Mouse (Mus musculus): ENCODE measurements around the gene Hcfc1. TPM values are rescaled to one million over a fixed set of nuclear protein-coding genes. Genes with fewer than 3 reads are reported as not detected.

Hcfc1 gene
- polyA plus RNA-seq, 1 experiment from 2014 or later, result 59.4 TPM

DNA sequence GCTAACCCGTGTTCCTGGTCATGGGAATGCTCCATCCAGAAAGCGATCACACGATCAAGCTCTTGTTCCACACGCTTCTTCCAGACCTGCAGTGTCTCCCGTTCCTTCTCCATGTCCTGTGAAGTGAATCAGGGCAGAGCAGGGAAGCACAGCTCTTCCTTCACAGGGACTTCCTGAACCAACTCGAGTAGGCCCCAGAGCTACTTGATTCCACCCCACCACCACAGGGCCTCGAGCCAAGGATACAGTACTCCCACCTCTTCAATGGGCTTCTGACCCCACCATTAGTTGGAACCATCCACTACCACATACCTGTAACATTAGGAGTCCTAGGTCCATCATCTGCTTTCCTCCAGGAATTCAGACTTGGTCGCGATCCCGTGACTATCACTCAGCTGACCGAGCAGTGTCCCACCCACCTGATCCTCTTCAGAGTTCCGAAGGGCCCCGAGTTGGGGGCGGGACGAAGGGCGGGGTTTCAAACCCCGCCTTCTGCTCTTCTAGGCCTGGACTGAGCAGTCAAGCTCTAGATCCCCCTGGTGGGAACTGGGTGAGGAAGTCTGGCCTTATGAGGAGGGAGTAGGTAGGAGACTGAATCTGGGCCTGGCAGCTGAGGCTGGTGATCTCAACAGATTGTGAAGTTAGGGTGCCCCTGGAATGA is 35.6 kb downstream of the Hcfc1 start, which contains the start of gene Renbp:
Gene Renbp (minus strand): TSS at position 449 of the 661 bp plus-strand sequence.
- no peaks in the 10 kb centered on the region for H3K27me3 ChIP-seq
- H3K9ac ChIP-seq, result no peak within 1 kb of the TSS
- H3K4me1 ChIP-seq, result no peaks in the 10 kb centered on the region
- WGBS, result 39% methylated on average over 17 of the region's 17 CpGs
- no peaks in the 10 kb centered on the region for H3K9me3 ChIP-seq (replicated peaks)
- no peak within 1 kb of the TSS for H3K27ac ChIP-seq
- ATAC-seq, result peak; percentile 53; the same call in 1 of the 2 replicates
- peak within 1 kb of the TSS; percentile 32 for H3K4me2 ChIP-seq
- no peak within 1 kb of the TSS for H3K4me3 ChIP-seq
- H3K36me3 ChIP-seq (ENCODE audit: poor library complexity, severe bottlenecking), result no peaks in the 10 kb centered on the region

DNA sequence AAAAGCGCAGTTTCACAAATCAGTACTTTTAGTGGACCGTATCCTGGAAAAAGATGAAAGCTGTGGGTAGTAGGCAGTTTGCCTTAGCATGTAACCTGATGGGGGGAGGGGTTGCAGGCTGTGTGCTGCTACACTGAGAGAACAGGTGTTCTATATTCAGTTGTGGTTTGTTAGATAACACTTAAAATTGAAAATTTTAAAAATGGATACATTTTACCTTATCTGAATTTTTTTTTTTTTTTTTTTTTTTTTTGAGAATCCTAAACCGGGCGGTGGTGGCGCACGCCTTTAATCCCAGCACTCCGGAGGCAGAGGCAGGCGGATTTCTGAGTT is 43.6 kb downstream of the Hcfc1 start:
- Histone ChIP-seq H3K9ac (peak overlapping the region; percentile 54), H3K4me3 (peak overlapping the region; percentile 56), H3K4me1 (peaks cover 8% of the 10 kb centered on the region), H3K4me2 (peak overlapping the region; percentile 67), H3K36me3 (ENCODE audit: poor library complexity, severe bottlenecking) (peaks cover 25% of the 10 kb centered on the region; the same call in 1 of the 2 replicates), H3K27ac (no peak overlapping the region), H3K27me3 (no peaks in the 10 kb centered on the region), H3K9me3 (replicated peaks) (no peaks in the 10 kb centered on the region)
- 80% methylated on average over 8 of the region's 8 CpGs for WGBS
- no peak for ATAC-seq

DNA sequence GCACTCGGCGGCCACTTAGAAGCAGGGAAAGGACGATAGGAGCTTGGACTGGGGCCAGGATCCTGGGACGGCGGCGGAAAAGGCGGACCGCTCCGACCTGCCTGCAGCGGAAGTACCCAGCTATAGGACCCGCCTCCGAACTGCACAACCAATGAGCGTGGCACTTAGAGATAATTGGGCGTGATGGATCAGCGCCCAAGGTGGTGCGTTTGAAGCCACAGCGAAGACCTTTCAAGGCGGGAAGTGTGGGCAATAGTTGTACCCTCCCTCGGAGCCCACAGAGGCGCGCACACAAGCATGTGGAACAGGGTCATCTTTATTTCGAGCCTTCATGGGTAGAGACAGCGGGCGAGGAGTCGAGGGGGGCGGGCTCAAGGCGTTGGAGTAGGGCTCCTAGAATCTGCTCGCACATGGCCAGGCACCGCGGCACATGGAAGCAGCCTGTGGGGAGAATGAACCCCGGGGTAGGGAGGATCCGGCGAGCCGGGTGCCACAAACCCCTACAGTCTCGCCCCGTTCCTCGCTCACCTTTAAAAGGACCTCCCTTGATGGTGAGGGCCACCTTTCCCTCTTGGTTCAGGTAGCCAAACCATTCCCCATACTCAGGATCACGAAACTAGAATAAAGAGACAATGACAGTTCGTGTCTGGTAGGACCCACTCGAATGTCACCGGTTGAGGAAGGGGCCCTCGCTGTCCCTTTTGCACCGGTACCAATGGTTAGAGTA is 44.2 kb downstream of the Hcfc1 start, which contains the start of the genes Arhgap4 and Naa10:
Gene Arhgap4 (minus strand): TSS at position 48 of the 727 bp plus-strand sequence.
Gene Naa10 (minus strand): TSS at position 122 of the 727 bp plus-strand sequence.
- no peaks in the 10 kb centered on the region for H3K27me3 ChIP-seq
- 27% methylated on average over 41 of the region's 43 CpGs for WGBS
- H3K27ac ChIP-seq, result peak within 1 kb of the TSS; percentile 69
- H3K9me3 ChIP-seq (replicated peaks), result no peaks in the 10 kb centered on the region
- peak within 1 kb of the TSS; percentile 75 for H3K9ac ChIP-seq
- H3K36me3 ChIP-seq (ENCODE audit: poor library complexity, severe bottlenecking), result peaks cover 30% of the 10 kb centered on the region; the same call in 1 of the 2 replicates
- ATAC-seq, result peak; percentile 99
- H3K4me3 ChIP-seq, result peak within 1 kb of the TSS; percentile 56
- H3K4me1 ChIP-seq, result peaks cover 8% of the 10 kb centered on the region
- peak within 1 kb of the TSS; percentile 67 for H3K4me2 ChIP-seq

GRCm38 (mm10) chrX:73921285-73921822 is 44.8 kb downstream of the Hcfc1 start:
- Histone ChIP-seq H3K9me3 (replicated peaks) (no peaks in the 10 kb centered on the region), H3K4me3 (peak overlapping the region; percentile 56), H3K36me3 (ENCODE audit: poor library complexity, severe bottlenecking) (peaks cover 35% of the 10 kb centered on the region; the same call in 1 of the 2 replicates), H3K4me2 (peak overlapping the region; percentile 67), H3K27ac (peak overlapping the region; percentile 61), H3K27me3 (no peaks in the 10 kb centered on the region), H3K9ac (peak overlapping the region; percentile 75), H3K4me1 (peaks cover 8% of the 10 kb centered on the region)
- peak; percentile 58 for ATAC-seq
- WGBS, result 28% methylated on average over 34 of the region's 34 CpGs

GRCm38 (mm10) chrX:73918631-73919030 is 47.5 kb downstream of the Hcfc1 start:
- H3K27me3 ChIP-seq, result no peaks in the 10 kb centered on the region
- H3K27ac ChIP-seq, result no peak overlapping the region
- no peak overlapping the region for H3K9ac ChIP-seq
- H3K4me2 ChIP-seq, result no peak overlapping the region
- peaks cover 11% of the 10 kb centered on the region for H3K4me1 ChIP-seq
- H3K36me3 ChIP-seq (ENCODE audit: poor library complexity, severe bottlenecking), result peaks cover 35% of the 10 kb centered on the region; the same call in 1 of the 2 replicates
- no peaks in the 10 kb centered on the region for H3K9me3 ChIP-seq (replicated peaks)
- no peak for ATAC-seq
- 90% methylated on average over 5 of the region's 5 CpGs for whole genome bisulfite sequencing
- no peak overlapping the region for H3K4me3 ChIP-seq

DNA sequence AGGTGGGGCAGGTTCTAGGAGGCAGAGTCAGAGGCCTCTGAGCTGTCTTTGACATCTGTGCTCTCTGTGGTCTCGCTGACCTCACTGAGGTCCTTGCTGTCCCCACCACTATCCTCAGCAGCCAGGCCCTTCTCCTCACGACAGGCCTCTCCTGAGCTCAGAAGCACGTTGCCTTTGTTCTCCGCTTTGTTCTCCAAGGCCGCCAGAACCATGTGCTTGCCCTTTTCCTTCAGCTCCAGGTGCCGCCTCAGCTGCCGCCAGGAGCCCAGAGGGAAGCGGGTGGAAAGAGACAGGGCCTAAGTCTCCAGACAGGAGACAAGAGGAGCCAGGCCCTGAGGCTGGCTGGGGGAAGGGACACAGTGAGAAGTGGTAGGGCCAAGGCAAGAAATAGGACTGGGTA is 49.2 kb downstream of the Hcfc1 start:
- no peak overlapping the region for H3K9ac ChIP-seq
- H3K36me3 ChIP-seq (ENCODE audit: poor library complexity, severe bottlenecking), result peaks cover 35% of the 10 kb centered on the region; the same call in 1 of the 2 replicates
- no peaks in the 10 kb centered on the region for H3K27me3 ChIP-seq
- WGBS, result 71% methylated on average over 8 of the region's 8 CpGs
- no peak overlapping the region for H3K4me2 ChIP-seq
- no peak overlapping the region for H3K4me3 ChIP-seq
- H3K9me3 ChIP-seq (replicated peaks), result no peaks in the 10 kb centered on the region
- H3K27ac ChIP-seq, result no peak overlapping the region
- H3K4me1 ChIP-seq, result peaks cover 11% of the 10 kb centered on the region
- ATAC-seq, result no peak

DNA sequence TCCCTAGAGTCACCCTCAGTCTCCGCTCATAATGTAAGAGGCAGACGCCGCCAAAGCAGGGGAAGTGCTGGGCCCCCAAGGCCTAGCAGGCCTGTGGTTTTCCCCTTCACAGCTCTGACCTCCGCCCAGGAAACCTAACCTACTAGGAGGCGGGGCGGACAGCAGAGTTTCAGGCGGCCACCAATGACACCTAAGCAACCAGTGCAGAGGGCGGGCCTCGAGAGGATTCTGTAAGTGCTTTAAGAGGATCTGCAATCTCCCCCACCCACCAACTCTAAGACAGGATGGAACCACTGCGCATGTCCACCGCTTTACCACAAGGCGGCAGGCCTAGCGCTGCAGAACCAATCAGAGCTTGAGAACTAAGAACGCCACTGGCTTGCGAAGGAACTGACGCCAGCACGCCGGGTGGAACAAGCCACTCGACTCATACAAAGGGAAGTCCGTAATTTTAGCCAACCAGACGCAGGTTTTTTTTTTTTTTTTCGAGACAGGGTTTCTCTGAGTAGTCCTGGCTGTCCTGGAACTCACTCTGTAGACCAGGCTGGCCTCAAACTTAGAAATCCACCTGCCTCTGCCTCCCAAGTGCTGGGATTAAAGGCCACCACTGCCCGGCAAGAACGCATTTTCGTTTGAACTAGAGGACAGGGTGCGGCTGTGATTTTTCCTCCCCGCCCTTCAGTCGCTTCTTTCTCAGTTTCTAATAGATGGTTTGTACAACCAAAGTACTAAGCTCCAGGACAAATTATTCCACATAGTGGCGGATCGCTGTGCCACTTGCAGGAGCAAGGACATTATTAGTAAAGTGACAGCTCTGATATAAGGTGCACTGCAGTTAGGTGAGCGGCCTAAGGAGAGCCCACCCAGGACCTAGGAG is 51.1 kb downstream of the Hcfc1 start:
- Histone ChIP-seq H3K9ac (0 out of 2 replicates have a peak overlapping the region, but pooled peaks have one; percentile 26), H3K4me3 (peak overlapping the region; percentile 19), H3K27me3 (no peaks in the 10 kb centered on the region), H3K27ac (peak overlapping the region; percentile 75), H3K4me2 (peak overlapping the region; percentile 51), H3K9me3 (replicated peaks) (no peaks in the 10 kb centered on the region), H3K4me1 (peaks cover 8% of the 10 kb centered on the region; the same call in 1 of the 2 replicates), H3K36me3 (ENCODE audit: poor library complexity, severe bottlenecking) (peaks cover 35% of the 10 kb centered on the region; the same call in 1 of the 2 replicates)
- peak; percentile 97 for ATAC-seq
- WGBS, result 24% methylated on average over 31 of the region's 31 CpGs

GRCm38 (mm10) chrX:73911588-73911987 is 54.6 kb downstream of the Hcfc1 start:
- H3K27ac ChIP-seq, result no peak overlapping the region
- WGBS, result 83% methylated on average over 2 of the region's 2 CpGs
- H3K36me3 ChIP-seq (ENCODE audit: poor library complexity, severe bottlenecking), result 0 out of 2 replicates have a peak, but pooled peaks cover under 1% of the 10 kb centered on the region
- H3K4me1 ChIP-seq, result peaks cover 6% of the 10 kb centered on the region; the same call in 1 of the 2 replicates
- no peak overlapping the region for H3K4me2 ChIP-seq
- no peaks in the 10 kb centered on the region for H3K9me3 ChIP-seq (replicated peaks)
- ATAC-seq, result no peak
- no peaks in the 10 kb centered on the region for H3K27me3 ChIP-seq
- no peak overlapping the region for H3K9ac ChIP-seq
- H3K4me3 ChIP-seq, result no peak overlapping the region

DNA sequence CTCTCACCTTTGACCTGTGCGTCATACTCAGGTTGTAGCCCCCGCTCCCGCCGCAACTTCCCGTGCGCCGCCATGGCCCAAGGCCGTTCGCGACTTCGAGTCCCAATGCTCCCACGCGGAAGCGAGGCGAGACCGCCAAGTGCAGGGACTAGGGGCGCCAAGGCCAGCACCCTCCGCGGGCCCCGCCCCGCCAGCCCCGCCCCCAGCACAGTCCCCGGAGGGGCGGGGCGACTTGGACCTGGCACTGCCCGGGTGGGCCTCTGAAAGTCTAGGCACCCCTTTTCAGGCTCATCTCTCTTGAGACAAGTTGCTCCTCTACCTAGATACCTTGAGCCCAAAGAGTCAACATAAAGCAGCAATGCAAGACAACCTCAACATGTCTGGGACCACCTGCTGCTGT is 55.0 kb downstream of the Hcfc1 start:
- Histone ChIP-seq H3K36me3 (ENCODE audit: poor library complexity, severe bottlenecking) (no peaks in the 10 kb centered on the region), H3K4me2 (peak overlapping the region; percentile 49), H3K27me3 (no peaks in the 10 kb centered on the region), H3K9ac (no peak overlapping the region), H3K27ac (no peak overlapping the region), H3K4me1 (peaks cover 6% of the 10 kb centered on the region; the same call in 1 of the 2 replicates), H3K4me3 (no peak overlapping the region), H3K9me3 (replicated peaks) (no peaks in the 10 kb centered on the region)
- no peak for ATAC-seq
- 22% methylated on average over 21 of the region's 26 CpGs for WGBS

DNA sequence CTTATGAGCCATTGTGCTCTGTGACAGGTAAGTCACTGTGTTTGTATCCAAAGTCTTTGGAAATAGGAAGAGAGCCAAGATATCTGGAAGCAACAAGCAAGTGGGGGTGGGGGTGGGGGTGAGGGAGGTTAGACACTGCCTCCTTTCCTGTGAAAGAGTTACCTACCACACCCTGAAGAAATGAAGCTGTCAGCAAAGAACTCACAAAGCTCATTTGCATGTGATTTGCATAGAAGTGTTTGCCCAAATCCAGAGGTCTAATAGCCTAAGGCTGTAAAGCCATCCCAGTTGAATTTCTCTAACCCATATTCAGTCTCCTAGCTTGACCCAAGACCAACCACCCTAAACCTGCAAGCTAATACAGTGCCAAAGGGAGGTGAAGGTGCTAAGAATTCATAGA is 55.7 kb downstream of the Hcfc1 start:
- H3K27me3 ChIP-seq, result no peaks in the 10 kb centered on the region
- H3K27ac ChIP-seq, result no peak overlapping the region
- H3K4me2 ChIP-seq, result no peak overlapping the region
- no peaks in the 10 kb centered on the region for H3K9me3 ChIP-seq (replicated peaks)
- H3K9ac ChIP-seq, result no peak overlapping the region
- no peaks in the 10 kb centered on the region for H3K36me3 ChIP-seq (ENCODE audit: poor library complexity, severe bottlenecking)
- H3K4me3 ChIP-seq, result no peak overlapping the region
- H3K4me1 ChIP-seq, result peaks cover 6% of the 10 kb centered on the region; the same call in 1 of the 2 replicates
- no peak for ATAC-seq

DNA sequence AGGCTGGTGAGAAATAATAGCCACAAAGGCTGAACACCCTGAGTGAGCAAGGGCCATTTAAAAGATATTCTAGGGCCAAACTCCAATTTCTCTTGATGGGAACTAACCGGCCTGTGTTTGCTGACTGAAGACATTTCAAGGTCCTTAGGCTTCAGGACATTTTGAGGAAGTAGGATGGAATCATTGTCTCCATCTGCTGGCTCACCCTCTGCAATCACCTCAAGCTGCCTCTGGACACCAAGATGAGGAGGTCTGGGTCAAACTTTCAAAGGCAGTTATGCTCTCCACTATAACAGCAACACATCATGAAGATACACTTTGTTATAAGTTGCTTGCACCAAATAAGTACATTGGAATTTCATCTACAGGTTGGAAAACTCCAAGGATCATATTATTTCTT is 56.1 kb downstream of the Hcfc1 start:
- Histone ChIP-seq H3K4me1 (peaks cover 6% of the 10 kb centered on the region; the same call in 1 of the 2 replicates), H3K27me3 (no peaks in the 10 kb centered on the region), H3K4me3 (no peak overlapping the region), H3K9me3 (replicated peaks) (no peaks in the 10 kb centered on the region), H3K36me3 (ENCODE audit: poor library complexity, severe bottlenecking) (no peaks in the 10 kb centered on the region), H3K4me2 (no peak overlapping the region), H3K27ac (no peak overlapping the region), H3K9ac (no peak overlapping the region)
- ATAC-seq, result no peak
- WGBS, result 67% methylated on average over 1 of the region's 1 CpGs

Data from forebrain, embryonic 13.5 days (tissue).